Mouse (Mus musculus): ENCODE results near the gene Acin1.

The Acin1 gene

GRCm38 (mm10) chr14:54696752-54697151 lies 10.0 kb upstream of the Acin1 start:
- DNase-seq = no peak

GRCm38 (mm10) chr14:54695042-54695441 lies 8.3 kb upstream of the Acin1 start:
- no peak for DNase-seq

DNA sequence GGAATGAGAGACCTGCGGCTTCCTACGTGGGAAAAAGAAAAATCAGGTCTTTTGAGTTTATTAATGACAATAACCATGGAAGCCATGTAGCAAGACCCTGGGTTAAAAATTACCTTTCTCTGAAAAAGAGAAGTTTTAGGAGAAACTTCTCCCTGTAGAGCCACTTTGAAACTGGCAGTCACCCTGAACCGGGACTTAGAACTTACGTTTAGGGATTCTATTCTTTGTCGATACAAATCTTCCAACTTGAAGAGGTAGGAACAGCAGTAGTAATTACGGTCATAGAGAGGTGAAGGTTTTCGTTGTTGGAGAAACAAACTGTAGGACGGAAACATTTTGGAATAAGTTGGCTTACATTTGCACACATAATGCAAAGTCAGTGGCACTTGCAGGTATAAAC lies 520 bp upstream of the Acin1 start:
- DNase-seq = no peak

DNA sequence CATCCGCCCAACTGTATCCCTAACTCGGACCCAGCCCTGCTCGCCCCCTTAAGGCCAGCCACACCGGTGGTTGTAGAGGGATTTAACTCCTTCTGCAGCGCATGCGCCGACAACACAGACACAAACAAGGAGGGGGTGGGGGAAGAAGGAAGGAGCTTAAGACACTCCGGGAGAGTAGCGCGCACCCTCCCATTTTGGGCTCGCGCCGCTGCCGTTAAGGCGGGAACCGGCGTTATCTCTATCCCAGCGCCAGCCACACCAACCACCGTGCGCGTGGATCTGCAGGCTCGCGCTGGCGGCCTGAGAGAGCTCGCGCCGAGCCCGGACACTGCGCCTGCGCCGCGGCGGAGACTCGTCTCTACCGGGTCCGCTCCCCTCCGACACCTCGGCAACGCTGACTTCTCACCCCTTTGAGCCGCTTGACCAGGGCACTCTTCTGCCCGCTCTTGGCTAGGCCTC lies 639 bp downstream of the Acin1 start, which contains the start of gene 1700123O20Rik:
1700123O20Rik (plus strand) TSS at position 154 of the 459 bp plus-strand sequence.
- DNase-seq = peak in 1 of 2 experiments; percentile 85

- DNase-seq = no peak
Measured at GRCm38 (mm10) chr14:54685471-54685870, 1.3 kb downstream of the Acin1 start.

DNA sequence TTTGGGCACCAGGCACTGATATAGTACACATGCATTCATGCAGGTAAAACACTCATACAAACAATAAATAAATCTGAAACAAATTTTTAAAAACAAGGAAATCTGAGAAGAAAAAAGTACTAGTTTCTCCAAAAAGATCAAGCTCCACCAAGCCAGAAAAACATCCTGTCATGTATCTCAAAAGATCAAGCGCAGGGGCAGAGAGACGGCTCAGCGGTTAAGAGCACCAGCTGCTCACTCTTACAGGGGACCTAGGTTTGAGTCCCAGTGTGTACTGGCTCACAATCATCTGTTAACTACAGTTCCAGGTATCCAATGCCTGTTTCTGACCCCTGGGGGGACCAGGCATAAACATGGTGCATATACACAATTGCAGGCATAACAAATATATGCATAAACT lies 4.3 kb downstream of the Acin1 start:
- DNase-seq = no peak

DNA sequence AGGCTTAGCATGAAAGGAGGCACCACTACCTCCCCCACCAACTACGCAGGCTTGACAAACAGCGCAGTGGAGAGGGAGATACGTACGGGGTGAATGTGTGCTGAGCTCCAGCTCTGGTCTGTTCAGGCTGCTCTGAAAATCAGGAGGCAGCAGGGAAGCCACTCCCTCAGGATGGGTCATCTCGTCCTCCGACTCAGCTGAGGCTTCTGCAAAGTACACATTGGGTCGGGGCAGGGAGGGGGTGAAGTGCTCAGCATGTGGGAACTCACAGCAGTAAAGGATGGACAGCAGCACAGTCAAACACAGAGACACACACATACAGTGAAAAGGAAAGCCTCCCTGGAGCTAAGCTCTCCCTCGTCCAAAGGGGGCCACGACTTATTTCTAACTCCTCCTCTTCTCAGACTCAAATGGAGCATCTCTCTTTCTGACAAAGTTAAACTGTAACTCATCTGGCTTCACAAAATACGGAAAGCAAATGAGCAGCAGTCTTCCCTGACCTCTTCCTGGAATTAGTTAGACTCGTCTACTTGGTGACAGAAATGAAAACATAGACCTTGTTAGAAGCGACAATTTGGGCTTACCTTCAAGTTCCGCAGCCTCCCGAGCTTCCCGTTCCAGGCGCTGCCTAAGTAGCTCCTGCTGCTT lies 8.0 kb downstream of the Acin1 start:
- DNase-seq = no peak

- no peak for DNase-seq
Measured at GRCm38 (mm10) chr14:54676290-54676689, 10.4 kb downstream of the Acin1 start.

- no peak for DNase-seq
Measured at GRCm38 (mm10) chr14:54674317-54674716, 12.4 kb downstream of the Acin1 start.

DNA sequence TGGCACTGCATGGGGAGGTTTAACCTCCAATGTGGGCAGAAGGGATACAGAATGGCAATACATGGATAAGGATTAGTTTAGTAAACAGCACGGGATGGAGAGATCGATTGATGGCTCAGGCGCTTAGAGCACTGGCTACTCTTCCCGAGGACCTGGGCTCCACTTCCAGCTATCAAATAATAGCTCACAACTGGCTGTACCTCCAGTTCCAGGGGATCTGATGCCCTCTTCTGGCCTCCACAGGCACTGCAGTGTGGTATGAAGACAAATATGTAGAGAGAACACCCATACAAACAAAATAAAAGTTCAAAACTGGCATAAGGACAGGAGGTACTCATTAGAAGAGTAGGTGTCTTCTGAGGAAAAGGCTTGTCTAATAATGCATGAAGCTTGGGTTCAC lies 17.4 kb downstream of the Acin1 start:
- peak; percentile 48 to 67 for DNase-seq

GRCm38 (mm10) chr14:54664477-54665222 lies 22.1 kb downstream of the Acin1 start:
- no peak for DNase-seq

- no peak for DNase-seq
Measured at GRCm38 (mm10) chr14:54660009-54660408, 26.7 kb downstream of the Acin1 start.

- peak; percentile 86 to 87 for DNase-seq
Measured at GRCm38 (mm10) chr14:54653496-54653895, 33.2 kb downstream of the Acin1 start.

DNA sequence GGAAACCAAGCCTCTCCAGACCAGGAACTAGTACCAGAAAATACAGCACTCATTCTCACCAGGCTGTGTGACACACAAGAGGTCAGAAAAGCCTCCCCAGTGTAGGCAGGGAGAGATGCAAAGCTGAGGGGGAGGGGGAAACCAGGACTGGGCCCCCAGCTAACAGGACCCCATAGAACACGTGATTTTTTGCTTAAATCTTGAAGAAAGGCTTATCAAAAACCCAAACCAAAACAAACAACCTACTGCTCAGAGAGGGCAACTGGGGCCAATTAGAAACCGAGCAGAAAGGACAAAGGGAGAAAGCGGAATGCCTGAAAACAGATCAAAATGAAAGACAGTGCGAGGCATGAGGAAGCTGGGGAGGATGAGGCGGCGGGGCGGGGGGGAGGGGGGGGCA lies 33.9 kb downstream of the Acin1 start:
- no peak for DNase-seq

- no peak for DNase-seq
Measured at GRCm38 (mm10) chr14:54651556-54651955, 35.2 kb downstream of the Acin1 start.

- peak; percentile 91 to 95 for DNase-seq
Measured at GRCm38 (mm10) chr14:54650621-54651454, 35.9 kb downstream of the Acin1 start.

DNA sequence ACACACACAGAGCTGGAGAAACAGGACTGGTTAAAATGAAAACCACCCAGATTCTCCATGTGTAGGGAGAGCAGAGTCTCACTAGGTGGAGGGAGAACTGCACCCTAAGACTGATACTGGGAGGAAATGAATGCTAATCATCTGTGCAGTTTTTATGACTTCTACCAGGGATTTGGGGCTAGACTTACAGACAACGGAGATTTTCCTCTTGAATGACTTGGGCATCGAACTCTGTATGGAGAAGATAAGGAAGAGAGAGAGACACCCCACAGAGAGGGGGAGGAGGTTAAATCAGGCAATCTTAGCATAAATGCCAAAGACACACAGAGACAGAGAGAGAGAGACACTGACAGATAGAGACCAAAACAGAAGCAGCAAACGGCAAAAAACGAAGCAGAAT lies 38.8 kb downstream of the Acin1 start:
- DNase-seq = no peak

DNA sequence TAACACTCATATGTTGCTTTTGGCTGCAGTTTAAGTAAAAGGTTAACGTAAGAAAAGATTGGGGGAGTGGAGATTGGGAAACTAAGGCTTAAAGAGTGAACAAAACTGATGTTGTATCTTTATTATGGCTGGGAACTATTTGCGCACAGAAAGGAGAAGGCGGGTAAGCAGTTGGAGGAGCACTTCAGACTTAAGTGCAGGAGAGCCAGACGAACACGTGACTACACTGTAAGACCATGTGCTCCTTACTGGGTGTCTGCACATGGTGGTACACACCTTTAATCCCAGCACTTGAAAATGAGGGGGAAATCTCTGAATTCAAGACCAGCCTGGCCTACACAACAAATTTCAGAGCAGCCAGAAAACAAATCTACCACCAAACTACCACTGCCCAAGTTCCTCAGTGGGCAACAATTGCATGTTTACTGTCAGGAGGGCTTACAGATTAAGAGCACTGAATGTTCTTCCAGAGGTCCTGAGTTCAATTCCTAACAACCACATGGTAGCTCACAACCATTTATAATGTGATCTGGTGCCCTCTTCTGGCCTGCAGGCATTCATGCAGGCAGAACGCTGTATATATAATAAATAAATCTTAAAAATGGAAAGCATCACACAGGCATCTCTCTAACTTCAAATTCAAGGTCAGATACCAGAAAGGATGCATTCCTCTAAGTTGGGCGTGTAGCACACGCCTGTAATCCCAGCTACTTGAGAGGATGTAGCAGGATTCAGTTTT lies 39.7 kb downstream of the Acin1 start:
- no peak for DNase-seq

DNA sequence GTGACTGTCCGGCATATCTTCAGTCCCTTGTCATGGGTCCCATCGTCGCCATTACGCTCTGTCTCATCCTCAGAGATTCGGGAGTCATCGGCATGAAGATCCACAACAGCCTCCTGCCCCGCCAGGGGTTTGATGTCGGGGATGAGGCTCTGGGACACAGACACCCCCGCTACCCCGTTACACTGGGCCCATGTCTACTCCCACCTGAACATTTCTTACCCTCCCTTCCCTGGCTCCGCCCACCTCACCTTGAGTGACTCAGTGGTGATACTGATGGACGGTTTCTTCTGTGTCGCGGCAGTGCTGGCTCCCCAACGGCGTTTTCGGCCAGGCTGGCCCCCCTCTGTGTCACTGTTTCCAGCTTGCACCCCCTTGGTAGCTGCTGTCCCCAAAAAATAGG lies 40.3 kb downstream of the Acin1 start:
- no peak for DNase-seq

GRCm38 (mm10) chr14:54644294-54644693 lies 42.4 kb downstream of the Acin1 start:
- DNase-seq = no peak

DNA sequence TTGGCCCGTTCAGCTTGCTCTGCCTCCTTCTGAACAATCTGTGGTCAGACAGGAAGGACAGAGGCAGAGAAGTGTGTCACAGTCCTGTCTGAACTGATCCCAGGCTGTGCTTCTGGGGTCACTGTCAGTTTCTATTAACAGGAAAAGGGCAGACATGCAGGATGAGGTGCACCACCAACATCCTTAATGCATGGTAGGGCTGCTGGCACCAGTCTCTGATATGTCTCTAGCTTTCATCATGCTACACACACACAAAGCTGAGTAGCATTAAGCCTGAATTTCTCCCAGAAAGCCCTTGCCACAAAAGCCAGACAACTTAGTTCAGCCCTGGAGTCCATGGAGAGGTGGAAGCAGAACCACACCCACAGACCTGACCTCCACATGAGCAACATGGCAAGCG lies 43.7 kb downstream of the Acin1 start:
- DNase-seq = no peak

DNA sequence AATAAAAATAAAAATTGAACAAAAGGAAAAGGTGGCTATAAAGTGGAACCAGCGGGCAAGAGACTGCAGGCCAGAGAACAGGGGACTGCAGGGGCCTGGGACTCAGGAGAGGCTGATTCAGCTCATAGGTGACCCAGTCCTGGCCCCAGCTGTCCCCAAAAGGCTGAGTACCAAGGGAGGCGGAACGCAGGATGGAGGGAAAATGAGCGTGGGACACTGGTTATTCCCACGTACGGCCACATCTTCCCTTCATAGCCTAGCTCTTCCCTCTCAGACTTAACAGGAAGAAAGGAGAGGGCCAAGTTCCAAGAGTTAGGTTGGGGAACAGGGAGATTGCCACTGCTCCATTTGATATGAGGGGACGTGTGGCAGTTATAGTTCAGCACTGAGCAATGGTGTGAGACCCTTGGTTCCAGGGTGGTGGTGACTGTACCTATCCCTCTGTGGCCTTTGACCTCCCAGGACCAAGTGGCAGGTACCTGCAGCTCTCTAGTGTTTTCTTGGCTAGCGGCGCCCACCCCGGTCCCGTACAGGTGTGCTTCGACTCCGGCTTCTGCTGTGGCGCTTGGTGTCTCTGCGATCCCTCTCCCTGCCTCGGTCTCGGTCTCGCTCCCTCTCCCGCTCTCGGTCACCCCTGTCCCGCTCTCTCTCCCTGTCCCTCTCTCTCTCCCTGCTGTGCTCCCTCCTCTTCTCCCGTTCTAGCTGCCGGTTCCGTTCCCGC lies 44.3 kb downstream of the Acin1 start:
- no peak for DNase-seq

Data from cerebellum, postnatal 14 days (tissue).